Mouse (Mus musculus) limb, embryonic 14.5 days (tissue): Measurements from ENCODE around the gene Dgka. TPM values are rescaled to one million over a fixed set of nuclear protein-coding genes. Genes with fewer than 3 reads are reported as not detected.

Source experiments
- ATAC-seq: fragments of 200-750 bp; cut with Nextera tagmentation; 2 replicates; pipeline ENCODE4 v1.8.0; 2017; ENCODE audit warnings: low read depth, moderate number of reproducible peaks, moderate TSS enrichment; ENCODE audit not compliant: low FRiP score
- DNase-seq: peaks from one replicate; pipeline ENCODE4 v3.0.0-alpha.2; 2015; ENCODE audit warnings: low spot score
- H3K27ac ChIP-seq: fragments of 300-500 bp; sonication (generic); replicated peaks from 2 replicates; pipeline ENCODE4 v1.5.1; 2014; ENCODE audit warnings: low read depth, mild to moderate bottlenecking, low read length, moderate library complexity, mixed read lengths
- H3K27me3 ChIP-seq: fragments of 300-500 bp; sonication (generic); 2 replicates; pipeline ENCODE4 v1.6.1; 2014; ENCODE audit warnings: low read length, mixed read lengths; ENCODE audit not compliant: control insufficient read depth, insufficient read depth
- H3K36me3 ChIP-seq: fragments of 300-500 bp; sonication (generic); 2 replicates; pipeline ENCODE4 v1.6.1; 2014; ENCODE audit warnings: mild to moderate bottlenecking, low read length, moderate library complexity, mixed read lengths; ENCODE audit not compliant: control insufficient read depth, insufficient read depth
- H3K4me1 ChIP-seq: fragments of 300-500 bp; sonication (generic); 2 replicates; pipeline ENCODE4 v1.6.1; 2014; ENCODE audit warnings: antibody characterized with exemption, low read length, mixed read lengths; ENCODE audit not compliant: control insufficient read depth, insufficient read depth
- H3K4me2 ChIP-seq: fragments of 300-500 bp; sonication (generic); replicated peaks from 2 replicates; pipeline ENCODE4 v1.6.1; 2014; ENCODE audit warnings: low read depth, mild to moderate bottlenecking, low read length, moderate library complexity; ENCODE audit not compliant: severe bottlenecking
- H3K4me3 ChIP-seq: fragments of 300-500 bp; sonication (generic); replicated peaks from 2 replicates; pipeline ENCODE4 v1.5.1; 2014; ENCODE audit warnings: low read length
- H3K9ac ChIP-seq: fragments of 300-500 bp; sonication (generic); 2 replicates; pipeline ENCODE4 v1.6.1; 2014; ENCODE audit warnings: mild to moderate bottlenecking, low read depth, low read length, moderate library complexity; ENCODE audit not compliant: severe bottlenecking
- H3K9me3 ChIP-seq: fragments of 300-500 bp; sonication (generic); 2 replicates; pipeline ENCODE4 v1.6.1; 2016; ENCODE audit warnings: low read length; ENCODE audit not compliant: control insufficient read depth
- POLR2A ChIP-seq: fragments of 200-500 bp; IDR thresholded peaks from 2 replicates; pipeline ENCODE4 v1.8.0; 2012; ENCODE audit warnings: inconsistent platforms, mild to moderate bottlenecking, moderate library complexity, borderline replicate concordance; ENCODE audit not compliant: insufficient read depth, insufficient read length; ENCODE audit errors: extremely low read depth
- WGBS: fragments of 180-500 bp; shearing (Covaris S2); extraction: QIAGEN DNeasy Blood & Tissue Kit; methylation state at CpG from one replicate; pipeline ENCODE4 v1.1.7; 2014; 5-methylcytosine and 5-hydroxymethylcytosine counted together
- polyA plus RNA-seq, 2 experiments: library from polyadenylated mRNA; depleted of rRNA in 1 of 2; stranded (reverse) in 1 of 2; unstranded in 1 of 2; fragments of >200 nt; fragmentation: Nextera tagmentation in 1 of 2; extraction: Ambion mirVana in 1 of 2; gene quantifications; 2 replicates each; pipeline versions ENCODE4 v1.2.1 to v1.2.3; 2012 to 2014

Gene Dgka
- polyA plus RNA-seq, 2 experiments, result 19.9 to 26.6 TPM

DNA sequence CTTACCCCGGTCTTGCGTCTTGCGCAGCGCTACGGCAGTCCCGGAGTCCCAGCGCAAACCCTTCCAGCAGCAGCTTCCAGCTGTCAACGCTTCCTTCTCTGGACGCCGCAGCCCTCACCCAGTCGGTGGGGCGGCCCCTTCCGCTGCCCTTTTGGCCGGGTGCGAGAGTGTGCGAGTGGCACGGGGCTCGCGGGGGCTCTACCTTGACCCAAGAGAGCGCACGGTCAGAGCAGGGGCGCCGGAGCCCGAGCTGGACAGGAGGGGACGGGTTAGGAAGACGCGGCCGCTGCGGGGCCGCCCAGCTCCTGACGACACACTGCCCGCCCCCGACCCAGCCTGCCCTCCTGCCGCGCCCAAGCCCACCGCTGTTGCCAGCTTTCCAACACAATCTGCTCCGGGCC lies 864 bp downstream of the Dgka start:
- H3K4me3 ChIP-seq, result peak overlapping the region; percentile 72
- DNase-seq (peak; percentile 54), ATAC-seq (peak; percentile 18)
- H3K9me3 ChIP-seq, result no peaks in the 10 kb centered on the region
- TF ChIP-seq POLR2A, result no peak
- peak overlapping the region; percentile 88 for H3K4me2 ChIP-seq
- peak overlapping the region; percentile 46 for H3K27ac ChIP-seq
- H3K36me3 ChIP-seq, result no peaks in the 10 kb centered on the region
- H3K9ac ChIP-seq, result peak overlapping the region; percentile 71
- WGBS, result under 1% methylated on average over 36 of the region's 37 CpGs
- peaks cover 16% of the 10 kb centered on the region for H3K4me1 ChIP-seq
- H3K27me3 ChIP-seq, result peaks cover 8% of the 10 kb centered on the region; the same call in 1 of the 2 replicates

DNA sequence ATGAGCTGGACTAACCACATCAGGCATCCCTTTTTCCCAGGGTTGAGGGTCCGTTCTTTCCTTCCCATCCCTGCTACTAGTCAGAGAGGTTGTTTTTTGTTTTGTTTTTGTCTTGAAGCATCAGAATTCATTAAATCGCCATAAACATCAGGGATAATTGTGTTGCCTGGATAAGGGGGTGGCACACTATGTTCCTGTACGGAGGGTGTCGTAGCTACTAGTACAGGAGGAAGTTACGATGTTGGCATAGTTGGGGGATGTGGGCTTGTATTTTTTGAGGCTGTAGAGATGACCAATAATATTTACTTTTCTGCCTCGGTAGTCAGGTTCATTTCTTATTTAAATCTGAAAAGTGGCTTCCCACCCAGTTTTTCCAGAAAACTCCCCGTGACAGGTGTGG lies 1.4 kb downstream of the Dgka start:
- WGBS, result 7% methylated on average over 7 of the region's 7 CpGs
- Histone ChIP-seq H3K9ac (peak overlapping the region; percentile 71), H3K4me3 (peak overlapping the region; percentile 72), H3K27ac (no peak overlapping the region), H3K4me1 (peaks cover 16% of the 10 kb centered on the region), H3K27me3 (peaks cover 8% of the 10 kb centered on the region; the same call in 1 of the 2 replicates), H3K9me3 (no peaks in the 10 kb centered on the region), H3K4me2 (peak overlapping the region; percentile 88), H3K36me3 (no peaks in the 10 kb centered on the region)
- TF ChIP-seq POLR2A, result no peak
- DNase-seq (no peak), ATAC-seq (no peak)

DNA sequence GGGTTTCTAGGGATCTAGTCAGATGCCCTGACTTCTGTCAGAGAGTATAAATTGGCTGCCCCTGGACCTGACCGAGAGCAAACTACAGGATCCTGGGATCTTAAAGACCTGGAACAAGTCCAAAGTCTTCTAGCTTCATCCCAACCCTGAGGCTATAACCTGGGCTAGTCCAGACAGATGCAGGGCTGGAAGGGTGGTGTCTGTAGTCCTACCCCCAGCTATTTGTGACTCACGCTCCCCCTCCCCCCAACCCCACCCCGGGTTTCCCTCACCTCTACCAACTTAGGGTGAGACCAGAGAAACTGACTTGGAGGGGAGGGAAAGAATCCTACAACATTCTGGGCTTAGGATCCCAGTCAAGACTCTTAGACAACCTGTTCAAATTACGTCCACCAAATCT lies 2.0 kb downstream of the Dgka start:
- no peaks in the 10 kb centered on the region for H3K36me3 ChIP-seq
- no peak overlapping the region for H3K27ac ChIP-seq
- H3K4me3 ChIP-seq, result peak overlapping the region; percentile 72
- H3K27me3 ChIP-seq, result peaks cover 8% of the 10 kb centered on the region; the same call in 1 of the 2 replicates
- peak; percentile 40 for DNase-seq
- H3K9ac ChIP-seq, result no peak overlapping the region
- 21% methylated on average over 4 of the region's 4 CpGs for WGBS
- no peak for ATAC-seq
- no peaks in the 10 kb centered on the region for H3K9me3 ChIP-seq
- TF ChIP-seq POLR2A, result no peak
- peak overlapping the region; percentile 88; the same call in 1 of the 2 replicates for H3K4me2 ChIP-seq
- peaks cover 16% of the 10 kb centered on the region for H3K4me1 ChIP-seq

DNA sequence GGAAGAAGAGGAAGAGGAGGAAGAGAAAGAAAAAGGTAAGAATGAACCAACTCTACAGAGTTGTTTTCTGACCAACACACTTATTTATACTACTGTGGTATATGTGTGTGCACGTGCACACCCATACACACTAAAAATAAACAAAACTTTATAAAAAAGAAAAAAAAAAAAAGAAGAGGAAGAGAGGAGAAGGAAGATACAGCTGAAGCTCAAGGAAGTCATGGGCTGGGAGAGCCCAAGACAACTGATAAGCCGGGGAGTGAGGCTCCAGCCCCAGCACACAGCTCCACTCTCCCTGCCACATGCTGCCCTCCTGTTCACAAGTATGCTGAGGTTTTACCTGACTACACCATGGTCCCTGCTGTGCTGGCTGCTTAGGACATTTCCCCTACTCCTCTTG lies 4.4 kb downstream of the Dgka start:
- Histone ChIP-seq H3K36me3 (peaks cover 3% of the 10 kb centered on the region; the same call in 1 of the 2 replicates), H3K27ac (no peak overlapping the region), H3K4me2 (no peak overlapping the region), H3K4me3 (no peak overlapping the region), H3K9me3 (no peaks in the 10 kb centered on the region), H3K4me1 (peaks cover 16% of the 10 kb centered on the region), H3K9ac (no peak overlapping the region), H3K27me3 (peaks cover 8% of the 10 kb centered on the region; the same call in 1 of the 2 replicates)
- TF ChIP-seq POLR2A, result no peak
- no peak for ATAC-seq
- WGBS, result 69% methylated on average over 2 of the region's 2 CpGs
- no peak for DNase-seq

DNA sequence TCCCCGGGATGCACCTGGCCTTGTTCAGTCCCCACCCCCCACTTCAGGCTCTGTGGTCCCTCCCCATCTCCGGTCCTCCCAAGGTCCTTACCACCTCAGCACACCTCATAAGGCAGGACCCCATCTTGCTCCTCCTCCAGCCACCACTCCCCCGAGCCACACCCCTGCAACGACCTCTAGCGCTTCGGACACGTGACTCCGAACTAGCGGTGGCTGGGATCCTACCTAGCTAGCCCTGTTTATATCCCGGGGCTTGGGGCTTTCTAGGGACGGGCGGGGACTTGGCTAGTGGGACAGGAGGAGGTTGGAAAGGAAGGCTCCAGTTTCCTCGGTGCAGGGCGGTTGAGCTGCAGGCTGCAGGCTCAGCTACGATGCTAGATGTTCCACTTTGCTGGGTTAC lies 7.2 kb downstream of the Dgka start:
- Histone ChIP-seq H3K4me2 (peak overlapping the region; percentile 38), H3K4me1 (no peaks in the 10 kb centered on the region), H3K36me3 (peaks cover 17% of the 10 kb centered on the region), H3K27ac (no peak overlapping the region), H3K27me3 (peaks cover 2% of the 10 kb centered on the region; the same call in 1 of the 2 replicates), H3K9ac (0 out of 2 replicates have a peak overlapping the region, but pooled peaks have one; percentile 25), H3K4me3 (no peak overlapping the region), H3K9me3 (no peaks in the 10 kb centered on the region)
- DNase-seq (no peak), ATAC-seq (no peak)
- TF ChIP-seq POLR2A, result no peak
- 3% methylated on average over 15 of the region's 15 CpGs for WGBS

DNA sequence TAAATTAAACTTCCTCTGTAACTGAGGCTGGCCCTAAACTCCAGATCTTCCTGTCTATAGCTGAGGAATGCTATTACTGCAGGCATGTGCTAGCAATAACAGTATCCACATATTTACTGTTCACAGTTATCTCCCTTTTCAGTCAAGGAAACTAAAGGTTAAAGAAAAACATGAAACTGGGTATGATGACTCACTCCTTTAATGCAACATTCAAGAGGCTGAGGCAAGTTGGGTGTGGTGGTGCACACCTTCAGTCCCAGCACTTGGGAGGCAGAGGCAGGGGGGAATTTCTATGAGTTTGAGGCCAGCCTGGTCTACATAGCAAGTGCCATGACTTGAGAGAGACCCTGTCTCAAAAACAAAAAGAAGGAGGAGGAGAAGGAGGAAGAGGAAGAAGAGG lies 12.7 kb downstream of the Dgka start:
- no peak for TF ChIP-seq POLR2A
- DNase-seq, result no peak
- H3K4me3 ChIP-seq, result no peak overlapping the region
- H3K36me3 ChIP-seq, result peaks cover 17% of the 10 kb centered on the region
- no peak overlapping the region for H3K27ac ChIP-seq
- H3K9ac ChIP-seq, result no peak overlapping the region
- no peaks in the 10 kb centered on the region for H3K9me3 ChIP-seq
- no peak for ATAC-seq
- H3K4me1 ChIP-seq, result no peaks in the 10 kb centered on the region
- H3K27me3 ChIP-seq, result no peaks in the 10 kb centered on the region
- no peak overlapping the region for H3K4me2 ChIP-seq
